Mouse (Mus musculus) layer of hippocampus, adult 18-20 months (tissue): ENCODE results near the gene Ing1. TPM values are rescaled to one million over a fixed set of nuclear protein-coding genes. Genes with fewer than 3 reads are reported as not detected.

ENCODE experiments used
- DNase-seq, 2 experiments: peaks; one replicate each; pipeline ENCODE4 v3.0.0; 2022; ENCODE audit warnings: low spot score in 2 of 2
- total RNA-seq, 2 experiments: library from RNA; stranded (reverse); gene quantifications; 2 replicates each; pipeline ENCODE4 v1.2.3; 2021

Ing1 gene
- total RNA-seq, 2 experiments from 2014 or later: 36.7 to 49.9 TPM

DNA sequence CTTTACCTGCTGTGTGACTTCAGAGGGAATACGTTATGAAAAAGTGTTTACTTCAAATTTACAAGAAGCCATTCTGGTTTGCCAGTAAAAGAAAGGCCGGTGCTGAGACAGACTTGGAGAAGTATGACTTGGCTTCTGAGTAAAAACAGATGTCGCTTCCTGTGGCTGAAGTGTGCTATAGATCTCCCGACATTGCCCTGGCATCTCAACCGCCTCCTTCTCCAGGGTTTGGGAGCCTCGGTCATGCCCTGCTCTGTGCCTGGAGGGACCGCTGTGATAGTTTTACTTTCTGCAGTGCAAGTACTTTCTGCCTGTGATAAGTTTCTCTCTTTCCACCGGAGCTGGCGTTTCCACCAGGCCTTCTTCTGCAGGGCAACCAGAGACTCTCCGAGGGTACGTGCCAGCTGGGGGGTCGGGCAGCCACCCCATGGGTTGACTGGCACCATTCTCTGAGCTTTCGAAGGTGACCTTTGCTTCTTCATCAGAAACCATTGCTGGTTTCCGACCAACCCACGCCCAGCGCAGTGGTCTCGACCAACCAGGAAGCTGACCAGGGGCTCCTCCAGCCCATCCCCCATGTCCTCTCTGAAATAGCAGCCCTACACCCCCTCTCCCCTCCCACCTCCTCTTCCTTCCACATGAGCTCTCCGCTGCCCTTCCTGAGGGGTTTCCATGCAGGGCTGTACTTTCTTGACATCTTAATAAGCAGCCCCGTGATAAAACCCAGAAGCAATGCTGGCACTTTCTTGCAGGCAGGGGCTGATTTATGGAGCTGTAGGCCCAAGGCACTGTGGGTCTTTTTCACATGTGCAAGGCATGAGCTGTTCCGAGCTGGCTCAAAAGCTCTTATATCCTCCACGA is 30.4 kb downstream of the Ing1 start:
- no peak for DNase-seq

- DNase-seq: no peak
These were observed 31.0 kb downstream of the Ing1 start for GRCm38 (mm10) chr8:11586374-11586745.

DNA sequence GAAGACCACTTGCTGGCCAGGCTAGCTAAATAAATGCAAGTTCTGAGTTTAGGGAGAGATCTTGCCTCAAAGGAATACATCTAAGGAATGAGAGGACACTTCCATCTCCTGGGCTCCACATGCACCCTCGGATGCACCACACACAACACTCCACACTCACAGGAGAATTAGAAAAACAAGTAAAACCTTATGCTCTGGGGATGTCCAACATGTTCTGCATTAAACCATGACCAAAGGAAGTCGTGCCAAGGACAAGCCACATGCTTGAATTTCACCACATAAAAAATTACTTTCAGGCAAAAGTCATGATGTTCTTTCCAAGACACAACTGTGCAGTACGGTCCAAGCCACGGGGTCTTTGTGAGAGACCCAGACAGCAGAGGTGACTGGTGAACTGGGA is 36.5 kb downstream of the Ing1 start:
- DNase-seq: no peak

DNA sequence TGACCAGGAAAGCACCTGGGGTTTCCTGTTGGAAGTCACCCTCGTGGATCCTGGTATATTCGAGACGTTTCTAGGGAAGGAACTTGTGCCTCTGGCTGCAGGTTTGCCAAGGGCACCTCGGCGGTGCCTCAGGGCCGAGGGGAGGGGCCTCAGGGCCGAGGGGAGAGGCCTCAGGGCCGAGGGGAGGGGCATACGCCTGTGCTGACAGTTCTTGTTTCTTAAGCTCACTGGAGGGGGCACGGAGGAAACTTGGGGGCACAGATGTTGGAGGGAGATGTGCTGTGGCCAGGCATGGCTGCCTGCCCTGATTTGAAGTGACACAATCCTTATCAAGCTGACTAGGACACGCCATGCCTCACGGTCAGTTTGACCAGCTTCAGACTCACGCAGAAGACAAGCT is 36.9 kb downstream of the Ing1 start:
- no peak for DNase-seq

DNA sequence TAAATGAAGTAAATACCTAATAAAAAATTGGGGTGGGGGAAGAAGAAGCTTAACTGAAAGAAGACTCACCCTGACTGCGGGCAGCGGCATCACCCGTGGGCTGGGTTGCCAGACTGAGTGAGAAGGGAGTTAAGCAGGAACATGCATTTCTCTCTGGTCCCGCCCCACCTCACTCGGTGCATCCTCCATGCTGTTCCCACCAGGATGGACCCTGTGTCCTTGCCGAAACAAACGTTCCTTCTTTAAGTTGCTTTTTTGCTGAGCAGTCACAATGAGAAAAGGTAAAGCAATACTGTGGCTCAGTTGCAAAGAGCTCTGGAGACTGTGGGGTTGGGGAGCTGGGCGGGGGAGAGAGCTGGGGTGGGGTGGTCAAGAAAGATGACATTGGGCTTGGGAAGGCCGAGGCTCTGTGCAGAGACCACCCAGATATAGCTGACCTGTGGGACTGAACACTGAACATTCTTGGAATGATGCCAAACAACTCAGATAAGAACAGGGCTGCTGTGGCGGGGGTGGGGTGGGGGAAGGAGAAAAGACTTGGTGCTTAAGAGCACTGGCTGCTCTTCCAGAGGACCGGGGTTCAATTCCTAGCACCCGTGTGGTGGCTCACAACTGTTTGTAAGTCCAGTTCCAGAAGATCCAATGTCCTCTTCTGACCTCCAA is 38.0 kb downstream of the Ing1 start:
- DNase-seq: no peak

DNA sequence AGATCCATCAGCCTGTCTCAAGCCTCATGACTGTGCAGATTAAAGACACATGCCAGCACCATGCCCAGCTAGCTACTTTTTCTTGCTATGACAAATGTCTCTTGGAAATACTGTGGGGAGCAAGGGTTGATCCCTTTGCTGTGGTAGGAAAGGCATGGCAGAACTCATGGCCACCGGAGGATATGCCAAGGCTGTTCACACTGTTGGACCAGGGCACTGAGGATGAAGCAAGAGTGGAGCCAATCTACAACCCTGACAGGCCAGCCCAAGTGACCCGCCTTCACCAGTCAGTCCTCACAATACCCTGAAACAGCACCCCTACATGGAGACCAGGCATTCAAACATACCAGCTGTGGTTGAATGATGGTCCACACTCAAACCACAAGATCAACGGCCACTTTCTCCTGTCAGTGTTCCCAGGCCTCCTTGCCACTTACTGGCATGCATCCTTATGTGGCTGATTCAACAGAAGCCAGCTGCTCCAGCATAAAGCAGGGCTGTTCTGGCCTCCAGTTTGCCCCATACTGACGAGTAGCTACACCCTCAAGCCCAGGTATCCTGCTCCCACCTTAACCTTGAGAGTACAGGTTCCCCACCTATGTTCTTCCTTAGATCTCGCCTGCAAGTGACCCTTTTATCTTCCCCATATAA is 45.1 kb downstream of the Ing1 start:
- DNase-seq: no peak

GRCm38 (mm10) chr8:11602006-11602680 is 46.8 kb downstream of the Ing1 start:
- peak in 1 of 2 experiments; percentile 69 for DNase-seq

- no peak for DNase-seq
These were observed 53.5 kb downstream of the Ing1 start for GRCm38 (mm10) chr8:11608848-11609247.

Other genes with a start within 250 kb of the Ing1 start
- gene Col4a2, start 242.8 kb upstream of the Ing1 start, total RNA-seq: 10 to 100 TPM; 39.6 to 42.9 TPM
- gene Col4a1, start 242.7 kb upstream of the Ing1 start, total RNA-seq: 10 to 100 TPM; 33.4 to 43.0 TPM
- gene Rab20, start 76.9 kb upstream of the Ing1 start, total RNA-seq: under 1 TPM; 0.30 to 0.89 TPM
- gene Naxd, start 58.1 kb upstream of the Ing1 start, total RNA-seq: 10 to 100 TPM; 56.0 to 59.7 TPM
- gene Cars2, start 4.8 kb upstream of the Ing1 start, total RNA-seq: 10 to 100 TPM; 18.8 to 23.3 TPM
- gene Ankrd10, start 80.2 kb downstream of the Ing1 start, total RNA-seq: 10 to 100 TPM; 58.0 to 60.6 TPM
- not detected for gene 1700016D06Rik, start 145.5 kb downstream of the Ing1 start, total RNA-seq
- 100 to 1,000 TPM; 107 to 109 TPM for gene Arhgef7, start 172.2 kb downstream of the Ing1 start, total RNA-seq